Mouse (Mus musculus): ENCODE measurements around the gene Il22ra2. TPM values are rescaled to one million over a fixed set of nuclear protein-coding genes. Genes with fewer than 3 reads are reported as not detected.
"Not testable (repeated sequence)": the region's sequence is repeated elsewhere in the genome, so short reads cannot be mapped to it uniquely, and the experiment has no call there.

Il22ra2 gene
- polyA plus RNA-seq, 1 experiment from 2014 or later = not detected

DNA sequence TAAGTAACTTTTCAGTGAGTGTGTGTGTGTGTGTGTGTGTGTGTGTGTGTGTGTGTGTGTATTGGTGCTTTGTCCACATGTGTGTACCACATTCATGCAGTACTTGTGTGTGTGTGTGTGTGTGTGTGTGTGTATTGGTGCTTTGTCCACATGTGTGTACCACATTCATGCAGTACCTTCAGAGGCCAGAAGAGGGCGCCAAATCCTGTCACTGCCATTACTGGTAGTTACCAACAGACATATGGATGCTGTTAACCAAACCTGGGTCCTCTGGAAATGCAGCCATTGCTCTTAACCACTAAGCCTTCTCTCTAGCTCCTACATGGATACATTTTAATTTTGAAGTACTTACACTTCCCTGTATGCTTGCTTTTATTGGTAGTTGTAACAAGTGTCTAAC lies 20.3 kb upstream of the Il22ra2 start:
- not testable (repeated sequence) for H3K9ac ChIP-seq (ENCODE audit: low read length); H3K9me3 ChIP-seq (ENCODE audit: control insufficient read depth, low read length); ATAC-seq (ENCODE audit: insufficient number of reproducible peaks, insufficient read depth, low FRiP score, low read depth); H3K27ac ChIP-seq (replicated peaks in 1 of 2; ENCODE audit: control insufficient read depth in 1 of 2, insufficient read depth in 1 of 2, low read depth in 2 of 2, low read length in 2 of 2); H3K4me3 ChIP-seq (ENCODE audit: control insufficient read depth in 1 of 2, insufficient read depth in 1 of 2, low read depth in 1 of 2, low read length in 2 of 2); H3K27me3 ChIP-seq (ENCODE audit: control insufficient read depth, insufficient read depth, low read length); H3K4me2 ChIP-seq (ENCODE audit: low read length); H3K4me1 ChIP-seq (ENCODE audit: control insufficient read depth in 2 of 2, insufficient read depth in 2 of 2, low read length in 2 of 2)
- peaks cover 81% of the 10 kb centered on the region for H3K36me3 ChIP-seq (ENCODE audit: control insufficient read depth, insufficient read depth, low read length)
- 23% methylated on average over 1 of the region's 1 CpGs for WGBS

DNA sequence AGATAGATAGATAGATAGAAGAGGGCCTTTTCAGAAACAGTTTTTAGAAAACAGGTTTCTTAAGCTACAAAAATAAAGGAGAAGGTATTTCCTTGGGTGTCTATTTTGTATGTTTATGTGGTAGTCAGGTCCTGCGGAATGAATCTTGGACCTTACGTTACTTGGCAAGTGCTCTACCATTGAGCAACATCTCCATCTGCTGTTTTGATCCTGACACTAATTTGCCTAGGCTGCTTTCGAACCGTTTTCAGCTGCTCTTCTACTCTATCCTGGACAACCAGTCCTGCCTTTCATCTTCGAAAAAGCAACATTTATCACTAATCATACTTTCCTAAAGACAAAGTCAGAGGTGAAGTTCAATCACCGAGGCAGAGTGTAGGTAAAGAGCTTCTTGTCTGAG lies 18.6 kb upstream of the Il22ra2 start:
- Histone ChIP-seq H3K27me3 (ENCODE audit: control insufficient read depth, insufficient read depth, low read length) (no peaks in the 10 kb centered on the region), H3K27ac (replicated peaks in 1 of 2; ENCODE audit: control insufficient read depth in 1 of 2, insufficient read depth in 1 of 2, low read depth in 2 of 2, low read length in 2 of 2) (no peak overlapping the region), H3K4me2 (ENCODE audit: low read length) (no peak overlapping the region), H3K9ac (ENCODE audit: low read length) (no peak overlapping the region), H3K9me3 (ENCODE audit: control insufficient read depth, low read length) (no peaks in the 10 kb centered on the region), H3K36me3 (ENCODE audit: control insufficient read depth, insufficient read depth, low read length) (peaks cover 92% of the 10 kb centered on the region), H3K4me3 (ENCODE audit: control insufficient read depth in 1 of 2, insufficient read depth in 1 of 2, low read depth in 1 of 2, low read length in 2 of 2) (no peak overlapping the region), H3K4me1 (ENCODE audit: control insufficient read depth in 2 of 2, insufficient read depth in 2 of 2, low read length in 2 of 2) (no peaks in the 10 kb centered on the region)
- ATAC-seq (ENCODE audit: insufficient number of reproducible peaks, insufficient read depth, low FRiP score, low read depth) = no peak
- WGBS = 90% methylated on average over 6 of the region's 6 CpGs

DNA sequence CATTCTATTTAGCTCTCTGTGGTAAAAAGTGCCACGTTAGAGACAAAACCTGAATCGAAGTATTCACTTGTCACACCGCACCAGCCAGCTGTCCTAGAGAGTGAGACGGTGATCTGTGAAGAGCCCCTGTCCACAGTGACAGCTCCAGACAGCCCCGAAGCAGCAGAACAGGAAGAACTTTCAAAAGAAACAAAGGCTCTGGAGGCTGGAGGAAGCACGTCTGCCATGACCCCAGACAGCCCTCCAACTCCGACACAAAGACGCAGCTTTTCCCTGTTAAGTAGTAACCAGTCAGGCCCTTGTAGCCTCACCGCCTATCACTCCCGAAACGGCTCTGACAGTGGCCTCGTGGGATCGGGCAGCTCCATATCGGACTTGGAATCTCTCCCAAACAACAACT lies 12.7 kb upstream of the Il22ra2 start:
- WGBS = 44% methylated on average over 14 of the region's 14 CpGs
- no peaks in the 10 kb centered on the region for H3K9me3 ChIP-seq (ENCODE audit: control insufficient read depth, low read length)
- H3K9ac ChIP-seq (ENCODE audit: low read length) = no peak overlapping the region
- no peak overlapping the region for H3K4me3 ChIP-seq (ENCODE audit: control insufficient read depth in 1 of 2, insufficient read depth in 1 of 2, low read depth in 1 of 2, low read length in 2 of 2)
- peak overlapping the region in 1 of 2 experiments; percentile 20; a peak in 1 of 4 replicates for H3K27ac ChIP-seq (replicated peaks in 1 of 2; ENCODE audit: control insufficient read depth in 1 of 2, insufficient read depth in 1 of 2, low read depth in 2 of 2, low read length in 2 of 2)
- H3K36me3 ChIP-seq (ENCODE audit: control insufficient read depth, insufficient read depth, low read length) = peaks cover 64% of the 10 kb centered on the region
- H3K4me1 ChIP-seq (ENCODE audit: control insufficient read depth in 2 of 2, insufficient read depth in 2 of 2, low read length in 2 of 2) = peaks cover 4 to 12% of the 10 kb centered on the region in 2 experiments
- no peaks in the 10 kb centered on the region for H3K27me3 ChIP-seq (ENCODE audit: control insufficient read depth, insufficient read depth, low read length)
- ATAC-seq (ENCODE audit: insufficient number of reproducible peaks, insufficient read depth, low FRiP score, low read depth) = no peak
- no peak overlapping the region for H3K4me2 ChIP-seq (ENCODE audit: low read length)

DNA sequence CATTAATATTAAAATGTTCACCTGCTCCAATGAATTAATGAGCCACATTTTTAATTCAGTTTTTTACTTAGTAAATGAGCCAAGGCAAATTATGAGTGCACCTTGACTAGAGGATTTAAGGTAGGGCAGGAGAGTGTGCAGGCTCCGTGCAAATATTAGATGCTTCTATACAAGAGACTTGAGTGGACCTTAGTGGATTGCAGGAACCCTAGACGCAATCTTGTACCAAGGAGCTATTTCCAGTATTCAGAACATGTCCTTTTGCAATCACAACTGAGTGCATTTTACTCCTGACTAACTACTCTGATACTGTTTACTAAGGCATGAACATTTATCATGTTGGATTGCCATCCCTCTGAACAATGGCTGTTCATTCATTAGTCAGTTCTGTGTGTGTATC lies 10.2 kb upstream of the Il22ra2 start:
- Histone ChIP-seq H3K36me3 (ENCODE audit: control insufficient read depth, insufficient read depth, low read length) (peaks cover 39% of the 10 kb centered on the region), H3K4me1 (ENCODE audit: control insufficient read depth in 2 of 2, insufficient read depth in 2 of 2, low read length in 2 of 2) (peaks cover 4 to 12% of the 10 kb centered on the region in 2 experiments), H3K27me3 (ENCODE audit: control insufficient read depth, insufficient read depth, low read length) (no peaks in the 10 kb centered on the region), H3K9me3 (ENCODE audit: control insufficient read depth, low read length) (no peaks in the 10 kb centered on the region), H3K27ac (replicated peaks in 1 of 2; ENCODE audit: control insufficient read depth in 1 of 2, insufficient read depth in 1 of 2, low read depth in 2 of 2, low read length in 2 of 2) (no peak overlapping the region), H3K4me2 (ENCODE audit: low read length) (no peak overlapping the region), H3K4me3 (ENCODE audit: control insufficient read depth in 1 of 2, insufficient read depth in 1 of 2, low read depth in 1 of 2, low read length in 2 of 2) (no peak overlapping the region), H3K9ac (ENCODE audit: low read length) (no peak overlapping the region)
- ATAC-seq (ENCODE audit: insufficient number of reproducible peaks, insufficient read depth, low FRiP score, low read depth) = no peak
- 40% methylated on average over 2 of the region's 2 CpGs for WGBS

DNA sequence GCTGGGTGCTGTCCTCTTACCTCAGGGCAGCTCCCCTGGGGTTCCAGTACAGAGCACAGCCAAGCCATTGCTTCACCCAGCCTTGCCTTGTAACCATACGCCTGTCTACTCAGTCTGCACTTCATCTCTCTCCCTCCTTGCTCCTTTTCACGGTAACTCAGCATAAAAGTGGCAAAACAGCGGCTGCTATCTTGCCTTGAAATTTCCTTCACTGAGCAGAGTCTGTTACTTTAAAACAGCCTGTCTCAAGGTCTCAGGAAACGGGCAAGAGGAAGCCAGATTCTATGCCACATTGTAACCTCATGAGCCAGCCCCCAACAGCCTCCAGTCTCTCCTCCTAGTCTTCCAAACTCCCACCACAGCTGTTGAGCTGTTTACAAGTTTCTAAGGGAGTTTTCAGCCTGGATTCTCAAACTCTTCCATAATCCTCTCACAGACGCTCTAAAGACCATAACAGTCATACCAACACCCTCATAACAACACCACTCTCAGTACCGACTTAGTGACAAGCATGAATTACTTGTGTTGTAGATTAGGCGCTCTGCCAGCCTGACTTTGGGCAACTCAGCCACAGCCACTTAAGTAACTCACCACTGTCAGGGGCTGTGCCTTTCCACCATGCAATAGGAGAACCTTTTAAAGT lies 8.6 kb upstream of the Il22ra2 start:
- Histone ChIP-seq H3K4me2 (ENCODE audit: low read length) (peak overlapping the region; percentile 46), H3K4me1 (ENCODE audit: control insufficient read depth in 2 of 2, insufficient read depth in 2 of 2, low read length in 2 of 2) (peaks cover 4 to 12% of the 10 kb centered on the region in 2 experiments), H3K9ac (ENCODE audit: low read length) (no peak overlapping the region; the same call in 1 of the 2 replicates), H3K27me3 (ENCODE audit: control insufficient read depth, insufficient read depth, low read length) (no peaks in the 10 kb centered on the region), H3K4me3 (ENCODE audit: control insufficient read depth in 1 of 2, insufficient read depth in 1 of 2, low read depth in 1 of 2, low read length in 2 of 2) (no peak overlapping the region), H3K36me3 (ENCODE audit: control insufficient read depth, insufficient read depth, low read length) (peaks cover 23% of the 10 kb centered on the region), H3K9me3 (ENCODE audit: control insufficient read depth, low read length) (no peaks in the 10 kb centered on the region), H3K27ac (replicated peaks in 1 of 2; ENCODE audit: control insufficient read depth in 1 of 2, insufficient read depth in 1 of 2, low read depth in 2 of 2, low read length in 2 of 2) (peak overlapping the region; percentile 47 to 75)
- no peak for ATAC-seq (ENCODE audit: insufficient number of reproducible peaks, insufficient read depth, low FRiP score, low read depth)
- WGBS = 19% methylated on average over 7 of the region's 7 CpGs

DNA sequence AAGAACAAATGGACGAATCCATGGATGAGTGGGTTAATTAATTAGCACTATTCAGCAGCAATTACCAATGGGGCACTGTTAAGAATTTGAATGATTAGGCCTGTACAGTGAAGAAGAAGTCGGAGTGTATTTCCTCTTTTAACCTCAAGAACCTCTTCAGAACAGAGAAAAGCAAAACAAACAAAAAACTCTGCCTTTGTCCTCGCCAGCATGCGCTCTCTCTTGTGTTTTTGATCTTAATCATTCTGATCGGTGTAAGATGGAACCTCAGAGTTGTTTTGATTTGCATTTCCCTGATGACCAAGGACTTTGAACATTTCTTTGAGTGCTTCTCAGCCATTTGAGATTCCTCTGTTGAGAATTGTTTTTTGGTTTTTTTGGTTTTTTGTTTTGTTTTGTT lies 2.1 kb upstream of the Il22ra2 start:
- Histone ChIP-seq H3K36me3 (ENCODE audit: control insufficient read depth, insufficient read depth, low read length) (no peaks in the 10 kb centered on the region), H3K9me3 (ENCODE audit: control insufficient read depth, low read length) (no peaks in the 10 kb centered on the region), H3K4me2 (ENCODE audit: low read length) (no peak overlapping the region), H3K9ac (ENCODE audit: low read length) (no peak overlapping the region), H3K27me3 (ENCODE audit: control insufficient read depth, insufficient read depth, low read length) (no peaks in the 10 kb centered on the region), H3K4me3 (ENCODE audit: control insufficient read depth in 1 of 2, insufficient read depth in 1 of 2, low read depth in 1 of 2, low read length in 2 of 2) (no peak overlapping the region), H3K4me1 (ENCODE audit: control insufficient read depth in 2 of 2, insufficient read depth in 2 of 2, low read length in 2 of 2) (no peaks in the 10 kb centered on the region; a peak in 1 of 4 replicates), H3K27ac (replicated peaks in 1 of 2; ENCODE audit: control insufficient read depth in 1 of 2, insufficient read depth in 1 of 2, low read depth in 2 of 2, low read length in 2 of 2) (no peak overlapping the region)
- no peak for ATAC-seq (ENCODE audit: insufficient number of reproducible peaks, insufficient read depth, low FRiP score, low read depth)
- 71% methylated on average over 5 of the region's 5 CpGs for WGBS

DNA sequence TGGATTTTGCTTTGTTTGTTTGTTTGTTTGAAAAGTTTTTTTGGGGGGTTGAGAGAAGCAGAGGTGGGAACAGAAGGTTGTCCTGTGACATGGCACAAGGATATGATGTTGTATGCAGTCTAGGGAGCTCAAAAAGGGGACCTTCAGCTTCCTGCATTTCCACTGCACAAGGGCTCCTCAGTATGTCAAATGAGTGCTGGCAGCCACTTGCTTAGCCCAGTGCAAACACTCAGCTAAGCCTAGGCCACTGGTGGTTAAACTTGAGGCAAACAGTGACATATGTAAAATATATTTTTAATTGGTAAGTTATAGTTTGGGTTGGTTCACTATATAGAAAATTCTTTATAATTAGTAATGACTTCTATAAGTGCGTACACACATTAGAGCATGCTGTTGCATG lies 2.8 kb downstream of the Il22ra2 start:
- H3K4me3 ChIP-seq (ENCODE audit: control insufficient read depth in 1 of 2, insufficient read depth in 1 of 2, low read depth in 1 of 2, low read length in 2 of 2) = no peak overlapping the region
- WGBS = 73% methylated on average over 1 of the region's 1 CpGs
- no peak for ATAC-seq (ENCODE audit: insufficient number of reproducible peaks, insufficient read depth, low FRiP score, low read depth)

DNA sequence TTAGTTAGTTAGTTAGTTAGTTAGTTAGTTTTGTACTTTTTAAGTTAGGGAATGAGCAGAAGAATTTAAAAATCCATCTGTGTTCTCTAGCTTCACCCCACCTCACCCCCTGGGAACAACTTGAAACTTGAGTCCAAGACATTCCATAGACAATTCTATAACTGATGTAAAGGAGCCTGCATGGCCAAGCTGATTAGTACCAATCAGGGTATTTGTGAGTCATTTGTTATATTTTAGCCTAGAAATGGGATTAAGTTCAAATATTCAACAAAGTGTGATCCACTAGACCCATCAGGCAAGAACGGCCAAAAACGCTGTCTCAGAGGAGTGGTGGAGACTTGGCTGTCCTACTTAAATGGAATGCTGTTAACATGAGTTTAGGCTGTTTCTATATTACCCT lies 5.5 kb downstream of the Il22ra2 start:
- H3K36me3 ChIP-seq (ENCODE audit: control insufficient read depth, insufficient read depth, low read length) = no peaks in the 10 kb centered on the region
- H3K4me1 ChIP-seq (ENCODE audit: control insufficient read depth in 2 of 2, insufficient read depth in 2 of 2, low read length in 2 of 2) = no peaks in the 10 kb centered on the region
- H3K9ac ChIP-seq (ENCODE audit: low read length) = no peak overlapping the region
- no peak overlapping the region for H3K27ac ChIP-seq (replicated peaks in 1 of 2; ENCODE audit: control insufficient read depth in 1 of 2, insufficient read depth in 1 of 2, low read depth in 2 of 2, low read length in 2 of 2)
- H3K27me3 ChIP-seq (ENCODE audit: control insufficient read depth, insufficient read depth, low read length) = no peaks in the 10 kb centered on the region
- H3K4me2 ChIP-seq (ENCODE audit: low read length) = no peak overlapping the region
- no peak for ATAC-seq (ENCODE audit: insufficient number of reproducible peaks, insufficient read depth, low FRiP score, low read depth)
- H3K9me3 ChIP-seq (ENCODE audit: control insufficient read depth, low read length) = no peaks in the 10 kb centered on the region
- no peak overlapping the region for H3K4me3 ChIP-seq (ENCODE audit: control insufficient read depth in 1 of 2, insufficient read depth in 1 of 2, low read depth in 1 of 2, low read length in 2 of 2)
- WGBS = 86% methylated on average over 2 of the region's 2 CpGs

More for the DNA sequence above, 2.8 kb downstream of the Il22ra2 start:
- H3K27ac ChIP-seq (replicated peaks in 1 of 2; ENCODE audit: control insufficient read depth in 1 of 2, insufficient read depth in 1 of 2, low read depth in 2 of 2, low read length in 2 of 2) = no peak overlapping the region
- H3K27me3 ChIP-seq (ENCODE audit: control insufficient read depth, insufficient read depth, low read length) = no peaks in the 10 kb centered on the region
- H3K36me3 ChIP-seq (ENCODE audit: control insufficient read depth, insufficient read depth, low read length) = no peaks in the 10 kb centered on the region
- no peaks in the 10 kb centered on the region for H3K4me1 ChIP-seq (ENCODE audit: control insufficient read depth in 2 of 2, insufficient read depth in 2 of 2, low read length in 2 of 2)
- no peak overlapping the region for H3K4me2 ChIP-seq (ENCODE audit: low read length)
- no peak overlapping the region for H3K9ac ChIP-seq (ENCODE audit: low read length)
- no peaks in the 10 kb centered on the region for H3K9me3 ChIP-seq (ENCODE audit: control insufficient read depth, low read length)
